Mouse (Mus musculus) gastrocnemius, postnatal 36 days (tissue): ENCODE measurements at regions not wholly inside any gene's neighbourhood (a gene's known extent, or its start where the extent isn't known, plus 50 kb on each side); places are given as distances from the start of the nearest gene placed in this dataset.

ENCODE experiments used
- DNase-seq, 2 experiments: peaks; one replicate each; pipeline ENCODE4 v3.0.0; 2022
- intact Hi-C: fragments of 180-260 bp; cut with DNase I; formaldehyde crosslinking; loops from one replicate; pipeline ENCODE4 v1.15.1; 2025

GRCm38 (mm10) chrX:68313486-68313885, 364.9 kb upstream of the Fmr1 start:
- DNase-seq: peak in 1 of 2 experiments; percentile 13
- intact Hi-C loops: no loop called here
